Mouse (Mus musculus) stomach, embryonic 16.5 days (tissue): Measurements from ENCODE around the gene Dennd2a. TPM values are rescaled to one million over a fixed set of nuclear protein-coding genes. Genes with fewer than 3 reads are reported as not detected.

Source experiments
- ATAC-seq: fragments of 200-750 bp; cut with Nextera tagmentation; 2 replicates; pipeline ENCODE4 v1.8.0; 2017; ENCODE audit warnings: moderate number of reproducible peaks, moderate TSS enrichment; ENCODE audit not compliant: insufficient read depth, low FRiP score
- H3K27ac ChIP-seq: fragments of 300-500 bp; sonication (generic); 2 replicates; pipeline ENCODE4 v1.5.1; 2014; ENCODE audit warnings: low read length
- H3K27me3 ChIP-seq: fragments of 300-500 bp; sonication (generic); 2 replicates; pipeline ENCODE4 v1.6.1; 2014; ENCODE audit warnings: low read length, control low read depth, mixed read lengths; ENCODE audit not compliant: control insufficient read depth, insufficient read depth
- H3K36me3 ChIP-seq: fragments of 300-500 bp; sonication (generic); 2 replicates; pipeline ENCODE4 v1.6.1; 2014; ENCODE audit warnings: low read length; ENCODE audit not compliant: control insufficient read depth, insufficient read depth
- H3K4me1 ChIP-seq: fragments of 300-500 bp; sonication (generic); 2 replicates; pipeline ENCODE4 v1.6.1; 2014; ENCODE audit warnings: low read length, control low read depth, mixed read lengths; ENCODE audit not compliant: control insufficient read depth, insufficient read depth
- H3K4me2 ChIP-seq: fragments of 300-500 bp; sonication (generic); 2 replicates; pipeline ENCODE4 v1.6.1; 2014; ENCODE audit warnings: low read depth, low read length, mixed read lengths
- H3K4me3 ChIP-seq: fragments of 300-500 bp; sonication (generic); replicated peaks from 2 replicates; pipeline ENCODE4 v1.5.1; 2014; ENCODE audit warnings: mild to moderate bottlenecking, low read length
- H3K9ac ChIP-seq: fragments of 300-500 bp; sonication (generic); 2 replicates; pipeline ENCODE4 v1.6.1; 2014; ENCODE audit warnings: low read length
- H3K9me3 ChIP-seq: fragments of 300-500 bp; sonication (generic); replicated peaks from 2 replicates; pipeline ENCODE4 v1.6.1; 2016; ENCODE audit warnings: low read length, control low read depth; ENCODE audit not compliant: control insufficient read depth
- WGBS: fragments of 180-500 bp; shearing (Covaris S2); extraction: QIAGEN DNeasy Blood & Tissue Kit; methylation state at CpG from one replicate; pipeline ENCODE4 v1.1.7; 2014; 5-methylcytosine and 5-hydroxymethylcytosine counted together
- polyA plus RNA-seq: library from polyadenylated mRNA; unstranded; fragments of >200 nt; fragmentation: Nextera tagmentation; extraction: Ambion mirVana; gene quantifications from 2 replicates; pipeline ENCODE4 v1.2.1, GENCODE M21; 2015

Gene Dennd2a
- polyA plus RNA-seq, 1 experiment from 2014 or later, result 10.8 TPM

DNA sequence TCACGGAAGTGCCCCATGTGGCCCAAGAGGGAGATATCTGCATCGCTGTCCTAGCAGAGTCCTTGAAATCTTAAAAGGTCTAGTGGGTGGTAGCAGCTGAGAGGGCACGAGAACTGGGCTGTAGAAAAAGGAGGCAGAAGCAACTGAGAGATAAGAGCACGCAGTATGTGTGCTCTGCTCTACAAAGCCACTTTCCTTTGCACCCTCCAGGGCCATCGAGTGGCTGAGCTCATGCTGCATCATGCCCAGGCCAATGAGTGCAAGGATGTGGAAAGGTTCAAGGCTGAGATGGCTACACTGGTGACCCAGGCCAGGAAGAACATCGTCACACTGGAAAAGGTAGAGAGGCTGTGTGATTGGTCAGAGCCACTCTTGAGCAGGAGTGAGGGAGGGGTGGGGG, 27.9 kb upstream of the Dennd2a start, which contains the start of gene Gm42420:
Gene Gm42420, plus strand, starts transcription at position 237 of the 400 bp plus-strand sequence.
- ATAC-seq, result no peak
- Histone ChIP-seq H3K27ac (no peak within 1 kb of the TSS), H3K4me1 (no peaks in the 10 kb centered on the region), H3K4me2 (no peak within 1 kb of the TSS), H3K36me3 (peaks cover 10% of the 10 kb centered on the region; the same call in 1 of the 2 replicates), H3K9ac (no peak within 1 kb of the TSS), H3K4me3 (no peak within 1 kb of the TSS), H3K9me3 (no peaks in the 10 kb centered on the region), H3K27me3 (no peaks in the 10 kb centered on the region)
- WGBS, result 88% methylated on average over 6 of the region's 6 CpGs

- Histone ChIP-seq H3K9me3 (no peaks in the 10 kb centered on the region), H3K9ac (no peak overlapping the region), H3K4me3 (no peak overlapping the region), H3K4me1 (no peaks in the 10 kb centered on the region), H3K4me2 (no peak overlapping the region), H3K27me3 (no peaks in the 10 kb centered on the region), H3K36me3 (peaks cover 2% of the 10 kb centered on the region), H3K27ac (no peak overlapping the region)
- 75% methylated on average over 7 of the region's 7 CpGs for WGBS
- ATAC-seq, result no peak; the same call in 1 of the 2 replicates
These were observed 23.6 kb upstream of the Dennd2a start for GRCm38 (mm10) chr6:39581087-39581784.

DNA sequence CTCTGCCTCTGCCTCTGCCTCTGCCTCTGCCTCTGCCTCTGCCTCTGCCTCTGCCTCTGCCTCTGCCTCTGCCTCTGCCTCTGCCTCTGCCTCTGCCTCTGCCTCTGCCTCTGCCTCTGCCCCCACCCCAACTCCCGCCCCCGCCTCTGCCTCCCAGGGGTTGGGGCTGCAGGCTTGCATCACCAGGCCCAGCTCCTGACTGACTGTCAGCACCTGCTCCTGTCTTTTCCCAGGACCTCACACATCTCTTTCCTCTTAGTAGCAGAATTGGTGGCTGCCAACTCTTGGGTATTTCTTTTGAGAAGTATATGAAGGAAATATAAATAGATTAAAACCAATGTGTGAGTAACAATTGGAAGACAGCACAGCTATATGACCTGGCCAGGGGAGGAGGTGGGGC, 22.9 kb upstream of the Dennd2a start:
- H3K27ac ChIP-seq, result no peak overlapping the region
- peaks cover 2% of the 10 kb centered on the region for H3K36me3 ChIP-seq
- no peak for ATAC-seq
- 69% methylated on average over 2 of the region's 2 CpGs for WGBS
- H3K4me1 ChIP-seq, result no peaks in the 10 kb centered on the region
- no peak overlapping the region for H3K4me3 ChIP-seq
- H3K27me3 ChIP-seq, result no peaks in the 10 kb centered on the region
- H3K9me3 ChIP-seq, result no peaks in the 10 kb centered on the region
- no peak overlapping the region for H3K4me2 ChIP-seq
- H3K9ac ChIP-seq, result no peak overlapping the region

DNA sequence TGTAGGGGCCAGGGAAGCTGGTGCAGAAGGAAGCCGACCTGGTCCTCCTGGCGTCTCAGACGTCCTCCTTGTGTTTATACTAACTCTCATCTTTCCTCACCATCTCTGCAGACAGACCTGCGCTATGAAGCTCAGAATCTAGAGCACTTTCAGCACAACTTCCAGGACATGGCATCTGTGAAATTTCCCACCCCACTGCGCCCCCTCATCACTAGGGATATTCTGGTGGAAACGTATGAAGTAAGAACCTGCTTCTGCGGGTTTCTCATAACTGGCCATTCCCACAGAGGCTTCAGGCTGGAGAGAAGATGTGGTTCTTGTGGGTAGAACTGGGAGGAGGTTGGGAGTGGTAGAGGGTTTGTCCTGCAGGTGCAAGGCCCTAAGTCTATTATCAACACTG, 21.9 kb upstream of the Dennd2a start:
- no peak for ATAC-seq
- Histone ChIP-seq H3K27me3 (no peaks in the 10 kb centered on the region), H3K4me1 (peaks cover 6% of the 10 kb centered on the region), H3K4me2 (no peak overlapping the region), H3K9me3 (no peaks in the 10 kb centered on the region), H3K36me3 (peaks cover 2% of the 10 kb centered on the region), H3K9ac (no peak overlapping the region), H3K27ac (no peak overlapping the region), H3K4me3 (no peak overlapping the region)
- WGBS, result 84% methylated on average over 7 of the region's 7 CpGs

DNA sequence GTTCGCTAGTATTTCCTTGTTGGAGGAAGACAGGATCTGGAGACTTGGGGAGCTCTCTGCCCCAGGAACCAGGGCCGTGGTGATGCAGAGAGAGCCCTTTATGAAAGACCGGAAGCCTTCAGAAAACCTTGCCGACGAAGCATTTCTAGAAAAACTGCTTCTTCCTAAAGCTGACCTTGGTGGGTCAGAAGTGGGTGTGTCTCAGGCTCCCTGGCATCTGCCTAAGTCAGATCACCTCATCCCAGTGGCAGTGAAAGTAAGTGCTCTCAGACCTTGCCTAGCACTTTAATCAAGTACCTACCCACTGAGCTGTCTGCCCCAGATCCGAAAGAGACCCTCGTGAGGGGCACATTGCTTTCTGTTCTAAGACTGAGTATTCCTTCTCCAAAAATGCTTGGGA, 17.3 kb upstream of the Dennd2a start:
- Histone ChIP-seq H3K9me3 (no peaks in the 10 kb centered on the region), H3K4me1 (peaks cover 11% of the 10 kb centered on the region), H3K36me3 (peaks cover 2% of the 10 kb centered on the region; the same call in 1 of the 2 replicates), H3K9ac (peak overlapping the region; percentile 94), H3K4me3 (peak overlapping the region; percentile 82), H3K4me2 (peak overlapping the region; percentile 69), H3K27ac (no peak overlapping the region), H3K27me3 (no peaks in the 10 kb centered on the region)
- 68% methylated on average over 7 of the region's 7 CpGs for WGBS
- no peak for ATAC-seq

DNA sequence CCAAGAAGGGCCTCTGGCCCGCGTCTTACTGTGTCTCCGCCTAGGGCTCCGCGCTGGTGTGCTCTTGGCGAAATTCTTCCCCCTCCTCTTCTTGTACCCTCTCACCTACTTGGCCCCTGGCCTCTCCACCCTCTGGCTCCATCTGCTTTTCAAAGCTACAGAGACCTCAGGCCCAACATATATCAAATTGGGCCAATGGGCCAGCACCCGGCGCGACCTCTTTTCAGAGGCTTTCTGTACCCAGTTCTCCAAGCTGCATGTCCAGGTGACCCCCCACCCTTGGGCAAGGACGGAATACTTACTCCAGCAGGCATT, 16.8 kb upstream of the Dennd2a start:
- Histone ChIP-seq H3K9ac (peak overlapping the region; percentile 94), H3K4me3 (peak overlapping the region; percentile 82), H3K27me3 (no peaks in the 10 kb centered on the region), H3K4me1 (peaks cover 11% of the 10 kb centered on the region), H3K27ac (peak overlapping the region; percentile 87; the same call in 1 of the 2 replicates), H3K4me2 (peak overlapping the region; percentile 69), H3K36me3 (peaks cover 2% of the 10 kb centered on the region; the same call in 1 of the 2 replicates), H3K9me3 (no peaks in the 10 kb centered on the region)
- WGBS, result 23% methylated on average over 10 of the region's 10 CpGs
- no peak; the same call in 1 of the 2 replicates for ATAC-seq

DNA sequence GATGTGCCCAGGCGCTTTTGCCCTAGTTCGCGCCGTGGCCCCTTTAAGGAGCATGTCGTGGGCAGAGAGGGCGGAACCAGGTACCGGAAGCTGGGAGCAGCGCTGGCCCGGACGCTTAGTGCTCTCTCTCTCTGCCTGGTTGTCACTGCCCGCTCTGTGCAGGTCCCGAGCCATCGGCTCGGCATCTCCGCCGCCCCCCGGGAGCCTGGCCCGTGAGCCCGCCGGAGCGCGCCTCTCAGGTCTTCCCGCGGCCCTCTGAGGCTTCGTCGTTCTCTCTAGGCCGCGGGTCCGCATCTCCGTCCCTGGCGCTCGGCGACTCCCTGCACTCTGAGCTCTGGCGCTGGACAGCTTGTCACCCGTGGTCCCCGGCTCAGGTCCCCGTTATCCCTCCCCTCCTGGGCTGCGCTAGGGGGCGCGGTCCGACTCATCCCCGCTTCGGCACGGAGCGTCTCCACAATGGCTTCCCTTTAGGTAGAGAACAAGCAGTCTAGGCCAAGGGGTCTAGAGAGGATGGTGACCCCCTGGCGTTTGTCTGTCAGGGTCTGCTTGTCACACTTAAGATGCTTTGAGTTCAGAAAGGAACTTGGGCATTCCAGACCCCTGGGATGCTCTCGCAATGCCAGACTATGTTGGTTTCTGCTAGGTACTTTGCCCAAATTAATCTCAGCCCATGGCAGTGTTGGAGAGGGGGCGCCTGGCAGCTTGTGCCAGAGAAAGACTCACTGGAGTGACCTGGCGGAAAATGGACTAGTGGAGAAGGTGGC, 16.3 kb upstream of the Dennd2a start, which contains the start of gene Adck2:
Gene Adck2, plus strand, starts transcription at position 83 of the 764 bp plus-strand sequence.
- Histone ChIP-seq H3K4me1 (peaks cover 11% of the 10 kb centered on the region), H3K36me3 (peaks cover 2% of the 10 kb centered on the region; the same call in 1 of the 2 replicates), H3K27ac (peak within 1 kb of the TSS; percentile 87), H3K9ac (peak within 1 kb of the TSS; percentile 94), H3K4me3 (peak within 1 kb of the TSS; percentile 82), H3K27me3 (no peaks in the 10 kb centered on the region), H3K4me2 (peak within 1 kb of the TSS; percentile 69), H3K9me3 (no peaks in the 10 kb centered on the region)
- WGBS, result under 1% methylated on average over 49 of the region's 49 CpGs
- ATAC-seq, result peak; percentile 93

- H3K4me3 ChIP-seq, result no peak overlapping the region
- no peak overlapping the region for H3K27ac ChIP-seq
- no peaks in the 10 kb centered on the region for H3K27me3 ChIP-seq
- peaks cover 11% of the 10 kb centered on the region for H3K4me1 ChIP-seq
- WGBS, result 65% methylated on average over 3 of the region's 3 CpGs
- H3K9ac ChIP-seq, result no peak overlapping the region
- H3K4me2 ChIP-seq, result no peak overlapping the region
- H3K36me3 ChIP-seq, result no peaks in the 10 kb centered on the region
- no peaks in the 10 kb centered on the region for H3K9me3 ChIP-seq
- ATAC-seq, result no peak
These were observed 12.8 kb upstream of the Dennd2a start for GRCm38 (mm10) chr6:39570426-39570825.

DNA sequence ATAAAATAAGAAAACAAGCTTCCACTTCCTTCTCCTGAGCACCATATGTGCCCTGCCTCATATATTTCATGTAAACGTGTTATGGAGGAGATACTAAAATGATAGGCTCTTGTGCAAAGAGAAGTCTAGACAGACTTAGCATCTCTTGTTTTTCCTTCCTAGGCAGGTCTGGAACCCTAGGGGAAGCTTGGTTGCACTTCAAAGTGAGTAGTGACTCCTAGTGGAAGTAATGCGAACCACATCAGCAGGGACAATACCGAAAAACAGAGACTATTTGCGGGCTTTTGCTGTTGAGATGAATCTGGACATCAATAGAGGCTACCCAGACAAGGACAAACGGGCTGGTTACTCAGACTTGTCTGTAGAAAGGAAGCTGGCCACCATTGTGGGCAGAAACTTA, 9.9 kb upstream of the Dennd2a start:
- no peaks in the 10 kb centered on the region for H3K4me1 ChIP-seq
- no peak overlapping the region for H3K9ac ChIP-seq
- H3K9me3 ChIP-seq, result no peaks in the 10 kb centered on the region
- H3K4me3 ChIP-seq, result no peak overlapping the region
- H3K27ac ChIP-seq, result no peak overlapping the region
- H3K36me3 ChIP-seq, result no peaks in the 10 kb centered on the region
- 11% methylated on average over 5 of the region's 5 CpGs for WGBS
- H3K27me3 ChIP-seq, result no peaks in the 10 kb centered on the region
- ATAC-seq, result no peak
- no peak overlapping the region for H3K4me2 ChIP-seq
